Comparison of ENCODE assay signal across 22 mouse cellular contexts in the genomic region with DNA sequence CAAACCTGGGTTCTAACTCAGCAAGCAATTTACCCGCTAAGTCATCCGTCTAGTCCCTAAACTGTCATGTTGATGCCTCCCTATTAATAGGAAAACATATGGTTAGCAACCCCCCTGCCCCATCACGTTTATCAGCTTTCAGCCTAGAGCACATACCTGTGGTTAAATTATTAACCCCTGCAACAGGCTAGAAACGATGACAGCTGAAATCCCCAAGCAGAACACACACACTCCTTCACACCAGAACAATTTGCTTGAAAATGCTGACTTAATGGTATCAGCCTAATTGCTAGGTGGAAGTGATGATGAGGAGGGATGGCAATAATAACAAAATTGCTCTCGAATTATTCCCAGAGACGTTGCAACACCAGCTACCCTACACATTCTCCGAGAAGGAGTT. TPM values are rescaled to one million over a fixed set of nuclear protein-coding genes. Genes with fewer than 3 reads are reported as not detected.
A peak's percentile ranks its signal among the peaks of the same experiment; 100 is the strongest.
DNase-seq lines count a peak whose midpoint lies in the region; ATAC-seq and TF ChIP-seq lines count a peak whose summit lies in the region.
"Had no signal": no experiment of that assay in that cellular context is flagged by ENCODE, and none has a peak within 500 bp of the region (broad histone marks: within the 10 kb centered on the region; RNA-seq: fewer than 3 reads in every experiment).

No protein-coding gene starts in this region.

- no peaks in the 10 kb centered on the region for H3K27me3 ChIP-seq in embryonic facial prominence, embryonic 12.5 days
- H3K27me3 ChIP-seq in embryonic facial prominence, embryonic 10.5 days (replicated peaks; ENCODE audit: low read depth, poor library complexity, severe bottlenecking): no peaks in the 10 kb centered on the region
- no peaks in the 10 kb centered on the region for H3K27me3 ChIP-seq in kidney, embryonic 15.5 days
- no peaks in the 10 kb centered on the region for H3K27me3 ChIP-seq in intestine, postnatal 0 days (replicated peaks; ENCODE audit: control insufficient read depth, insufficient read depth, low read length)
- H3K27me3 ChIP-seq in forebrain, embryonic 11.5 days (ENCODE audit: control insufficient read depth, insufficient read depth, low read length): no peaks in the 10 kb centered on the region
- H3K27me3 ChIP-seq: hindbrain, embryonic 15.5 days; midbrain, embryonic 13.5 days; neural tube, embryonic 15.5 days; Patski had no signal

- H3K27ac ChIP-seq in embryonic facial prominence, embryonic 12.5 days: peak overlapping the region; percentile 61; the same call in 1 of the 2 replicates
- no peak overlapping the region for H3K27ac ChIP-seq in embryonic facial prominence, embryonic 10.5 days (replicated peaks)
- H3K27ac ChIP-seq in kidney, embryonic 15.5 days: peak overlapping the region; percentile 68; the same call in 1 of the 2 replicates
- no peak overlapping the region for H3K27ac ChIP-seq in intestine, postnatal 0 days (ENCODE audit: low read depth, low read length)
- no peak overlapping the region for H3K27ac ChIP-seq in forebrain, embryonic 11.5 days (ENCODE audit: low read depth, low read length)
- H3K27ac ChIP-seq: hindbrain, embryonic 15.5 days; midbrain, embryonic 13.5 days had no signal

- DNase-seq in embryonic facial prominence, embryonic 10.5 days (ENCODE audit: low spot score): no peak
- no peak for DNase-seq in kidney, adult 11 months
- DNase-seq in yolk sac, embryonic 10.5 days (ENCODE audit: low spot score): peak; percentile 71
- DNase-seq in adrenal gland, adult 8-10 months: no peak
- no peak for DNase-seq in forebrain, embryonic 11.5 days (ENCODE audit: low spot score)
- DNase-seq: adrenal gland, postnatal 10 days; cerebellum, postnatal 10 days; gastrocnemius, postnatal 25 days; heart, postnatal 4 days; kidney, adult 2 months; liver; right cerebral cortex, postnatal 25 days; thymus, postnatal 14 days had no signal

- H3K4me1 ChIP-seq in embryonic facial prominence, embryonic 12.5 days: peaks cover 20% of the 10 kb centered on the region
- H3K4me1 ChIP-seq in embryonic facial prominence, embryonic 10.5 days: peaks cover 21% of the 10 kb centered on the region
- peaks cover 24% of the 10 kb centered on the region for H3K4me1 ChIP-seq in kidney, embryonic 15.5 days
- H3K4me1 ChIP-seq in intestine, postnatal 0 days (replicated peaks; ENCODE audit: control insufficient read depth, insufficient read depth, low read length): 0 out of 2 replicates have a peak, but pooled peaks cover 9% of the 10 kb centered on the region
- H3K4me1 ChIP-seq in forebrain, embryonic 11.5 days (replicated peaks; ENCODE audit: control insufficient read depth, insufficient read depth, low read length): no peaks in the 10 kb centered on the region
- H3K4me1 ChIP-seq: midbrain, embryonic 13.5 days had no signal

- H3K4me2 ChIP-seq in embryonic facial prominence, embryonic 12.5 days (replicated peaks): no peak overlapping the region
- no peak overlapping the region for H3K4me2 ChIP-seq in kidney, embryonic 15.5 days
- peak overlapping the region; percentile 27; the same call in 1 of the 2 replicates for H3K4me2 ChIP-seq in intestine, postnatal 0 days (replicated peaks; ENCODE audit: low read depth)
- H3K4me2 ChIP-seq in forebrain, embryonic 11.5 days (ENCODE audit: low read depth, low read length, severe bottlenecking): no peak overlapping the region
- H3K4me2 ChIP-seq: hindbrain, embryonic 15.5 days; midbrain, embryonic 13.5 days; neural tube, embryonic 15.5 days had no signal

- H3K9me3 ChIP-seq in embryonic facial prominence, embryonic 12.5 days: no peaks in the 10 kb centered on the region
- H3K9me3 ChIP-seq in embryonic facial prominence, embryonic 10.5 days: no peaks in the 10 kb centered on the region
- no peaks in the 10 kb centered on the region for H3K9me3 ChIP-seq in kidney, embryonic 15.5 days (replicated peaks)
- no peaks in the 10 kb centered on the region for H3K9me3 ChIP-seq in intestine, postnatal 0 days (ENCODE audit: control insufficient read depth)
- H3K9me3 ChIP-seq in forebrain, embryonic 11.5 days (ENCODE audit: control insufficient read depth, low read length): no peaks in the 10 kb centered on the region
- H3K9me3 ChIP-seq: hindbrain, embryonic 15.5 days; midbrain, embryonic 13.5 days; neural tube, embryonic 15.5 days had no signal

- no peak overlapping the region for H3K9ac ChIP-seq in embryonic facial prominence, embryonic 12.5 days
- no peak overlapping the region for H3K9ac ChIP-seq in kidney, embryonic 15.5 days
- H3K9ac ChIP-seq in intestine, postnatal 0 days (ENCODE audit: low read depth, low read length): no peak overlapping the region
- H3K9ac ChIP-seq in forebrain, embryonic 11.5 days (ENCODE audit: low read length): no peak overlapping the region
- H3K9ac ChIP-seq: hindbrain, embryonic 15.5 days; midbrain, embryonic 13.5 days; neural tube, embryonic 15.5 days had no signal

- no peak overlapping the region for H3K4me3 ChIP-seq in embryonic facial prominence, embryonic 12.5 days
- no peak overlapping the region for H3K4me3 ChIP-seq in embryonic facial prominence, embryonic 10.5 days
- H3K4me3 ChIP-seq in kidney, embryonic 15.5 days (replicated peaks): no peak overlapping the region
- no peak overlapping the region for H3K4me3 ChIP-seq in intestine, postnatal 0 days (ENCODE audit: low read depth, low read length)
- H3K4me3 ChIP-seq in forebrain, embryonic 11.5 days (ENCODE audit: low read depth, low read length): no peak overlapping the region
- H3K4me3 ChIP-seq: erythroblast, embryonic 14.5 days; hindbrain, embryonic 15.5 days; midbrain, embryonic 13.5 days; neural tube, embryonic 15.5 days had no signal

- ATAC-seq in embryonic facial prominence, embryonic 12.5 days (ENCODE audit: insufficient number of reproducible peaks, insufficient read depth, low FRiP score, low TSS enrichment): no peak
- ATAC-seq in kidney, embryonic 15.5 days (replicated peaks; ENCODE audit: low FRiP score): no peak
- no peak for ATAC-seq in intestine, postnatal 0 days
- ATAC-seq in forebrain, embryonic 11.5 days (replicated peaks; ENCODE audit: low FRiP score): no peak
- ATAC-seq: forebrain, embryonic 14.5 days; midbrain, embryonic 13.5 days; Patski had no signal

- no peaks in the 10 kb centered on the region for H3K36me3 ChIP-seq in embryonic facial prominence, embryonic 12.5 days
- no peaks in the 10 kb centered on the region for H3K36me3 ChIP-seq in embryonic facial prominence, embryonic 10.5 days (replicated peaks)
- no peaks in the 10 kb centered on the region for H3K36me3 ChIP-seq in kidney, embryonic 15.5 days
- no peaks in the 10 kb centered on the region for H3K36me3 ChIP-seq in intestine, postnatal 0 days (ENCODE audit: control insufficient read depth, insufficient read depth)
- no peaks in the 10 kb centered on the region for H3K36me3 ChIP-seq in forebrain, embryonic 11.5 days (ENCODE audit: control insufficient read depth, insufficient read depth, low read length)
- H3K36me3 ChIP-seq: hindbrain, embryonic 15.5 days; midbrain, embryonic 13.5 days; neural tube, embryonic 15.5 days had no signal

- 51% methylated on average over 7 of the region's 7 CpGs for WGBS in embryonic facial prominence, embryonic 12.5 days
- 63% methylated on average over 7 of the region's 7 CpGs for WGBS in embryonic facial prominence, embryonic 10.5 days
- WGBS in kidney, embryonic 15.5 days: 37% methylated on average over 7 of the region's 7 CpGs
- WGBS in intestine, postnatal 0 days: 28% methylated on average over 7 of the region's 7 CpGs
- 75% methylated on average over 7 of the region's 7 CpGs for WGBS in forebrain, embryonic 11.5 days

- no peak for TF ChIP-seq CTCF in intestine, postnatal 0 days (IDR thresholded peaks at IDR 0.05; ENCODE audit: low read depth)

RNA-seq across cellular contexts. Expression of gene Tpm1, which starts 42.4 kb away (rescaled TPM):
- polyA plus RNA-seq in embryonic facial prominence, embryonic 12.5 days (2016; fragmentation: Nextera tagmentation; extraction: Ambion mirVana): 673 and 801 TPM in 2 replicates
- 331 and 369 TPM in 2 replicates for polyA plus RNA-seq in embryonic facial prominence, embryonic 10.5 days (2016; fragmentation: Nextera tagmentation; extraction: Ambion mirVana)
- polyA plus RNA-seq in kidney, embryonic 15.5 days (2015; fragmentation: Nextera tagmentation; extraction: Ambion mirVana): 533 and 589 TPM in 2 replicates
- polyA plus RNA-seq in intestine, postnatal 0 days (2015; fragmentation: Nextera tagmentation; extraction: Ambion mirVana): 1,318 and 1,424 TPM in 2 replicates
- 100 to 1,000 TPM; 153 to 277 (median 212) TPM for total RNA-seq in adrenal gland, adult 8-10 months (2022)
- polyA plus RNA-seq in forebrain, embryonic 11.5 days (2014; fragmentation: Nextera tagmentation; extraction: Ambion mirVana): 320 TPM in 2 replicates

Comparison
In these comparisons a context has a peak if more than half of its experiments do, and no peak if none do; other contexts are left out.
1. H3K27ac ChIP-seq: peak in embryonic facial prominence, embryonic 12.5 days (single experiment) and kidney, embryonic 15.5 days (single experiment); none in embryonic facial prominence, embryonic 10.5 days (single experiment), intestine, postnatal 0 days (single experiment) and forebrain, embryonic 11.5 days (single experiment).